Mouse (Mus musculus): Measurements from ENCODE around the gene Olfr1104.

Olfr1104 gene

DNA sequence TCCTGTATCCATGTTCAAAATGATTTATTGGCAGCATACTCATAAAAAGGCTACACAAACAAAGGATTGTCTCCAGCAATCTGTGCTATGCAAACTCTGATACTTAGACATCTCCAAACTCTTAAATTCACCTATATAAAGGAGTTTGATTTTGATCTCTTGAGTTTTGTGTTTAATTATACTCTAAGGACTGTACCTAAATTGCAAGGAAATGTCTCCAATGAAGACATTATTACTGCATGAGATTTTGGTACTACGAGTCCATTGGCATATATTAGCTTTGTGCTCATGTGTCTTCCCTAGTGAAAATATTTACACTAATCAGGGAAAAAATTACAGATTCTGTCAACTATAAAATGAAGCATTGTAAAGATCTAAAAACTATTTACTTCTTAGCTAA lies at the start of gene Olfr1104:
Gene Olfr1104 (minus strand): TSS at position 101 of the 400 bp plus-strand sequence.
- DNase-seq (ENCODE audit: extremely low read depth, insufficient read length, low spot score), result no peak

DNA sequence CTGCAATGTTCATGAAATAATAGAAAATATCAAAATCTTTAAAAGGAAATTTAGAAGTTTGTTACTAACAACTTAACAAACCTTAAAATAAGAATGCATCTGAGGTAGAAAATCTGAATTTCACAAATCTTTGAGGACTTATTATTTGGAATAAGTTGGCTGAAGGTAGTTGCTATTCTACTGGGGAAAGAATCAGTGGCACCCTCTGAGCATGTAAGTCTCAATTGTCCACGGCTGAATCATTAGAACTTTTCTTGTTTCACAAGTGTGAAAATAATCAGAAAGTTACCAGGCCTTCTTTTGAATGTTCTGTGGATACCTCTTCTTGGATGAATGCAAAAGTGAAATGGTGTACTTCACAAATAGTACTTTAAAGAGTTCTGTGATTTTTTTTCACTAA lies 48.8 kb upstream of the Olfr1104 start, which contains the start of gene Olfr1107:
Gene Olfr1107 (minus strand): TSS at position 101 of the 400 bp plus-strand sequence.
- no peak for DNase-seq (ENCODE audit: extremely low read depth, insufficient read length, low spot score)

DNA sequence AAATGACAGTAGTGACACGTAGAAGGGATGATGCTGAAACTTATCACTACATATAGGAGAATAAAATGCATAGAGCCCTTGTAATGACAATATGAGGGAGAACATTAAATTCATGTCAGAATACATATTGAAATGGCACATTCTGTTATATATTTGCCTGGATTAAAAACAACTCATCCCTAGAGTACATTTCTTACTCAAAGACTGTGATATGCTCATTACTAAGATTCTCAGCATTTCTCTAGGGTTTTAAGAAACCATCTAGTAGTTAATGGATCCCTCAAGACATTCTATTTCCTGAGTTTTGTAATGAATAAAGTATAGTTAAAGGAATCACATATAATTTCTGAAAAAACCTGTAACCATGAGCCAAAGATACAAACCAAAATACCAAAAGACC lies 25.3 kb upstream of the Olfr1104 start, which contains the start of gene Olfr1106:
Gene Olfr1106 (minus strand): TSS at position 101 of the 400 bp plus-strand sequence.
- no peak for DNase-seq (ENCODE audit: extremely low read depth, insufficient read length, low spot score)

DNA sequence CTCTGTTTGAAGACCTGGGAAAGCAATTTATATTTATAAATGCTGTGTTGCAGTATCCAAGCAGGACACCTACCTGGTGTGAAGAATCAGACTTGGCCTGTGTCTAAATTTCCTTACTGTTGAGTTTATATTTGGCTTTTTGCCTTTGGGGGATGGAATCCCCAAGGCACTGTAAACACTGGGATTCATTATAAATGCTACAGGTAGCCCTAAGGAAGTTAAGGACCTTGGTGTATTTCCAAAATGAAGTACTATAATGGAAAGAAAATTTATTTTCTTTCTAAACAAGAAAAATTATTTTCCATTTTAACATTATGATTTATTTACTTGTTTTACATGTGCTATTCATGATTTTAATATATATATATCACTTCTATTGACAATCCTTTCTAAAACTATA lies 9.6 kb upstream of the Olfr1104 start, which contains the start of gene Olfr1105:
Gene Olfr1105 (minus strand): TSS at position 101 of the 400 bp plus-strand sequence.
- no peak for DNase-seq (ENCODE audit: extremely low read depth, insufficient read length, low spot score)

DNA sequence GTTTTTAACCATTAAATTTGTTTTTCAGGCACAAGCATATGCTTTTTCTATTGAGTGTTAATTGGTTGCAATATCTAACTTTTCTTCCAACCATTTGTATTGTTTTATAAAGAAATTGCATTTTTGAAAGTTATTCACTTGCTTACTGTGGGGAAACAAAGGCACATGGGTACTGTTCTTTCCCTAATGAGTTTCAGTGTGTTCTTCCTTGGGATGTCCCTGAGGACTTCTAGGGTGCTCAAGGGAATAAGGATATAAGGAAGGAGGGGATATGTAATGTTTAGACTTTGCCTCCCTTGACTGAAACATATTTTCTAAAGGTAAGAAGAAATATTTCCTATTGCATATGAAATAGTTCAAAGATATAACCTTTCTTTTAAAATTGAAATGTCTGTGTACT lies 28.8 kb downstream of the Olfr1104 start, which contains the start of gene Olfr1102:
Gene Olfr1102 (plus strand): TSS at position 301 of the 400 bp plus-strand sequence.
- DNase-seq (ENCODE audit: extremely low read depth, insufficient read length, low spot score), result no peak

DNA sequence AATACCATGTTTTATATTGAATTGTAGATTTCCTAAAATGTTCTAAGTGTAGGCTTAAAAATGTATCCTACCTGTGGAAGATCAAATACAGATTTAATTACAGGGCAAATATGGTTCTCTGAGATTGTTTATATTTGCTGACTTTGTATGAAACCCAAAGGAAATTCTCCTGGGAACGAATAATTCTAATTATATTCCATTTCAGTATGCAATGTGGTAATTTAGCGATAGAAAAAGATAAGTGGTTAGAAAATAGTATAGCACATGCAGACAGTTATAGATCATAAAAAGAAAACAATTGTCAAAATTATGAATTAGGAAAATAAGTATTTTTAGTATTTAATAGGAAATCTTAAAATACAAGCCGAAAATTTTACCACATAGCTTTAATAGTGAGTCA lies 35.8 kb downstream of the Olfr1104 start, which contains the start of gene Olfr1101:
Gene Olfr1101 (minus strand): TSS at position 101 of the 400 bp plus-strand sequence.
- DNase-seq (ENCODE audit: extremely low read depth, insufficient read length, low spot score), result no peak

DNA sequence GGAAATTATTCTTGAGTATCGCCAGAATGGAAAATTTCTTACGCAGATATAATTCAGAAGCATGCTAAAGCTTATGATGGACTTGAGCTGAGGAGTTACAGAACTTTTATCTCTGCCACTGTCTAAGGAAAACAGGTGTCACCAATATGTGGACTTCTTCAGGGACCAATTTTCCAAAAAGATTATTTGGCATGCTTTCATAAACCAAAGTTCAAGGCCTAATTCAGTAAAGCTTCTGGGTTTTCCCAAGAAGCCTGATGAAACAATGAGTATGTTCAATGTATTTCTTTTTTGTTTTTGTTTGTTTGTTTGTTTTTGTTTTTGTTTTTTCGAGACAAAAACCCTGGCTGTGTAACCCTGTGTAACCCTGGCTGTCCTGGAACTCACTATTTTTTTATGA lies 47.0 kb downstream of the Olfr1104 start, which contains the start of gene Olfr1100:
Gene Olfr1100 (minus strand): TSS at position 101 of the 400 bp plus-strand sequence.
- no peak for DNase-seq (ENCODE audit: extremely low read depth, insufficient read length, low spot score)
